Mouse (Mus musculus): ENCODE data around the gene Gm156.
"Not testable (repeated sequence)": the region's sequence is repeated elsewhere in the genome, so short reads cannot be mapped to it uniquely, and the experiment has no call there.

Gene Gm156

DNA sequence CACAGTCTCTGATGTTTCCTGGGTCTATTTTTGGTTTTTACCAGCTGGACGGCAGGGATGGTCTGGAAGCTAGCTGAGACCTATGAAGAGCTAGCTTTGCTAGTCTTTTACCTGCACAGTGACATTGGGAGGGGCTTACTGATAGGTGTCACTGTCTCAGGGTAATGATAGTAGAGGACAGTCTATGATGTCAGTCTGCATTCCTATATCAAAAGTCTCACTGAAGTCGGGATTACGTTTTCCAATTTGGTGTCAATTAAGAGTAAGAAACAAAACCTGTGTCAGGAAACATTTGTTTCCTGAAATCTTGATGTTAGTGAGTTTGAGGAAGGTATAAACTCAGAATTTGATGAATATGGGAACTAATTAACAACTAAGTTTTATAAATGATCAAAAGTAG, at the start of gene Gm156:
TSS of gene Gm156 (minus strand) at position 101 of the 400 bp plus-strand sequence.
- not testable (repeated sequence) for DNase-seq

DNA sequence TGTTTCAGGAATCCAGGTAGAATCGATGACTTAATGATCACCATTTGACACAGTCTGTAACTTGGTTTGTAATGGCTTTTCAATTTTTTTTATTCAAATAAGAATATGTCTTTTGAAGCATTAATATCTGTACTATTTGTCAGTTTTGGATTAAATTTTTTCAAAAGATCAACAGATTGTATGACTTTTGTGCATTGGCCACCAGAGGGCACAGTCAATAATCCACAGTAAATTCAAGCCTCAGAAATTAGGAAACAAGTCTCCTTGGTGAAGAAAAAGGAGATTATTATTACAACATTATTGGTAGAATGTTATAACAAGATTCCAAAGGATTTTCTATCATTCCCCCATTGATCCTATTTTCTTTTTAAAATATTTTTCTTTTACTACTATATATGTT, 41.5 kb upstream of the Gm156 start:
- peak; percentile 3 to 25 for DNase-seq

DNA sequence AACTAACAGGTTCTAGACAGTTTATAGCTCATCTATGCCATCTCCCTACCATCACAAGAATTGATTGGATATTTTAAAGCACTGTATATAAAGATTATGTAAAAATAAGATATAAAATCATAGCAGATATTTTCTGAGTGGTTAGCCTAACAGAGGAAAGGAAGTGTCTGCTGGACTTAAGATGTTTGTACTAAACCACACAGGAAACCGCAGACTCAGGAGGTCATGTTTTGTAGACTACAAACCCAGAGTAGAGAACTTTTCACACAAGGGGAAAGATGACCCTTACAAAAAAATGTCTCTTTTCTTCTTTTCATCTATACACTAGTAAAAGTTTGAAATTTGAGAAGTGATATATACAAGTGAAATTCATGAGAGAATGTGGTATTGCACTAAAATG, 39.9 kb upstream of the Gm156 start:
- DNase-seq = no peak

DNA sequence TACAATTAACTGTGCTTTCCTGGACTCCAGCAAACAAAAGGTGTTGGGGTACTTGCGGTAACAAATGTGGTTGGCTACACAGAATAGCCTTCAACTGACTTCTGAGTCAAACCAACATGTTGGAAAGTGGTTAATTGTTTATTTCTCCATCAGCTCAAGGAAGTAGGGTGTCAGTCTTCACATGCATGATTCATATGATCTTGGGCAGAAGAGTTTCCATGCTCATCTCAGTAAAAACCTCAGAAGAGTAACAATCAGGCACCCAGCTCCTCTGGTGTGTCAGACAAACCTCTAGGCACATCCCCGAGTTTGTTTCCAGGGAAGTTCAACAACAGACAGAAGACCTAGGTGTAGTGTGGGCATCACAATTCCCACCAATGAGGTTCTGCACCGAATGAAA, 33.7 kb upstream of the Gm156 start:
- DNase-seq = no peak

DNA sequence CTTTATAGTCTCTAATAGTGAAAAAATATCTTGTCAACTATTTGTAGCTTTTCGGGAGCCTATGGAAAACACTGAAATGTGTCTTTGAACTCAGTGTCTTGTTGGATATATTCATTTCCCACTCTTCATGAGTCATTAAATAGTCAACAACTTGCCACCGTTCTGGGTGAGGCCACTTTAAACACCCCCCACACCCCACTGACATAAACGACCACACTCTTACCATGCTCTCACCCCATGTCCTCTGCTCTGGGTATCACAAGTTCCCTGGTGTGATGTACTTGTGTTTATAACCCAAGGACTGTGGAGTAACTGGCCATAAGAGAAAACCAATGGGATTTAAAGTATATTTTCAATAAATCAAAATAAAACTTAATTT, 36.4 kb downstream of the Gm156 start:
- DNase-seq = no peak

DNA sequence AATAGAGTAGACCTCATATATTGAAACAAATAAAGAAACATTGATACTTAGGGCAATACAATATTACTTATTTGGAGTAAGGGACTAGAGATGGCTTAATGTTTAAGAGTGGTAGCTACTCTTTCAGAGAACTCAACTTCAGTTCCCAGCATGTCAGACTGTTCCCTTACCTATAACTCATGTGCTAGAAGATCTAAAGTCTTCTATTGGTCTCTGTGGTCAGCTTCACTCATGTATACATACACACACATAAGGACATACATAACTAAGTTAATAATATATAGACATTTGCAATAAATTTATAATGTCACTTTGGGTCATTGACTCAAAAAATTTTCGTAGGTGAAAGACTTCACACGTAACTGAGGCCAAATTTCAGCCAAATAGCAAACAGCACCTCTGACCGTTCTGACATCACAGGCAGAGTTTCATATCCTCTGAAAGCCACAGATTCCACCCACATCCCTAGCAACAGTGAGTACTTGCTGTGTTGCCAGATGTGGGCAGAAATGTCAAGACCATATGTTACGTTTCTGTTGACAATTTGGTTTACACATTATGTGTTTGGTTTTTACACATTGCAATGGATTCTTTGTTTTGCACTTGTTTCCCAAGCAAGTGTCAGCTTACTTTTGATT, 36.9 kb downstream of the Gm156 start:
- DNase-seq = peak; percentile 1 to 9

DNA sequence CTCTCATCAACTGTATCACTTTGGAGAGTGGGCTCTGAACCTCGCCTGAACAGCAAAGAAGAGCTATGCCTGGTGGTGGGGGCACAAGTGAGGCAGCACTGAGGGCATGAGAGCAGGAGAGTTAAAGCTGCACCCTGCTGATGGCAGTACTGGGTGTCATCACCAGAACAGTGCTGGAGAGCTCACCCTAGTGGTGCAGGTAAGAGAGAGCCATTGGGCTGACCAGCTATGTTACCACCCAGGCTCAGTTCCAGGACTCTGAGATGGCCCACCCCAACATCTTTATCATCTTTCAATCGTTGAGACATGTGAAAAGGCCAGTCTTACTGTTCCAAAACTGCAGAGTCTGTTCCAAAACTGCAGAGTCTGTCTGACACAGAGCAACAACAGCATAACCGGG, 37.9 kb downstream of the Gm156 start:
- DNase-seq = no peak

DNA sequence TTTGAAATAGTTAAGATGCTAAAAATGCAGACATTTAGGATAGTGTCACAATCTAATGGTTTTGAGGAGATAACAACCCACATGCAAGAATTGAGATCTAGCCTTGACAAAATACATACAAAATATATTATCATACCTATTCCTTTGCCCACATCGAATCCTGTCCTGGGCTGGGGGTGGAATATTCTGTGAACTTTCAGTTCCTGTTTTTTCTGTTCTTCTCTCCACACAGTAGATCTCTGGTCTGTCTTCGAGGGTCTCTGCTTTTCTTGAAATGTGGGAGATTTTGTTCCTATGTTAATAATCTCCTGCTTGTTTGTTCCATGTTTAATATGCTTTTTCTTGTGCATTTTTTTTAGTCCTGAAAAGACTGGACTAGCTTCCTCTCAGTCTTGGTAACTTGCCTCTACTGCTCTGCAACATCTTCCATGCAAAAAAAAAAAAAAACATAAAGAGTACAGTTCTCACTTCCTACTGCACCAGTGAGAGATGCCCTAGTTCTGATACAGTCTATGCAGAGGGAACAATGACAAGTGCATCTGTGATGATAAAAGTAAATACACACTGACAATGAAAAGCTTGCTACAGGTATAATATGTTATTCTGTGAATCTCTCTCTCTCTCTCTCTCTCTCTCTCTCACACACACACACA, 43.9 kb downstream of the Gm156 start, which contains the start of gene Klri2:
TSS of gene Klri2 (minus strand) at position 416 of the 653 bp plus-strand sequence.
- DNase-seq = no peak

DNA sequence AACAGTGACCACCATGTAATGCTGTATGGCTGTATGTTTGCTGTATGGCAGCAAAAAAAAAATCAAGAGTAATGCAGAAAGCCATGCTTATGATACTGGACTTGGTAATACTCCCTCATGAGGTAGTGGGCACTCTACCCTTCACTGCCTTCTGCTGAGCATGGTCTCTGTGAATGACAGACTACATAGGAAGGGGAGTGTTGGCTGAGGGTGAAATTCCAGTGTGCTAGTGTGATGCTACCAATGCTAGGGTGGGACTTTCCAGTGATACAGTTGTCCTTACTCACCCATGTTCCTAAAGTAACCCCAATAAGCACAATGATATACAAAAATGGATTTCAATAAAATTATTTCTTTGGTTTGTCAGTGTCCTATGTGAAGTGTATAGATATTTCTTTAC, 47.7 kb downstream of the Gm156 start:
- DNase-seq = no peak

DNA sequence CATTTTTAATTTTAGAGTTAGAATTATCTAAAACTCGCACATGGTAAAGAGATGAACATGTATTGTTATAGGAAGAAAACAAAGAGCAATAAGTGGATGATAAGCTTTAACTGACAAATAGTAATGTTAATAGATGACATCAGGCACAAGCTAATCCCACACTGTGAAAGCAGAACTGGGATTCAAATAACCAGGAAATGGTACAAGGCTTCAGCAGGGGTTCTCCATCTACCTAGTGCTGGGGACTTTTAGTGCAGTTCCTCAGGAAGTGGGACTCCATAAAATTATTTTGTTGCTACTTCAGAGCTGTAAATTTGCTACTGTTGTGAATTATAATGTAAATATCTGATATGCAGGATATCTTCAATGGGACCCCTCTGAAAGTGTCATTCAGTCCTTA, 56.8 kb downstream of the Gm156 start:
- no peak for DNase-seq

DNA sequence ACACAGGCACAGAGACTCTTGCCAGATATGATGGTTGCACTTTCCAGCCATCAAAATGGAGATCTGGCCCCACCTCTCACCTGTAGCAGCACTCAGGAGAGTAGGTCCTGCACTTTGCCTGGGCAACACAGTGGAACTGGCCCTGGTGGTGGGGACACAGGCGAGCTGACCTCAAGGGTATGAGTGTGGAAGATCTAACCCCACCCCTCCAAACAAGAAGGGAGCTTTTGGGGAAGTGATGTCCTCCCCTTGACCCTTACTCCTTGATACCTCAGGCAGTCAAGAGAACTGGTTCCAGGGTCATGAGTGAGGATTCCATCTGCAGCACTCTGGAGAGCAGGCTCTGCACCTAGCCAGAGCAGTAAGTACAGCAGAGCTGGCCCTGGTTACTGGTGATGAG, 62.7 kb downstream of the Gm156 start:
- DNase-seq = no peak

DNA sequence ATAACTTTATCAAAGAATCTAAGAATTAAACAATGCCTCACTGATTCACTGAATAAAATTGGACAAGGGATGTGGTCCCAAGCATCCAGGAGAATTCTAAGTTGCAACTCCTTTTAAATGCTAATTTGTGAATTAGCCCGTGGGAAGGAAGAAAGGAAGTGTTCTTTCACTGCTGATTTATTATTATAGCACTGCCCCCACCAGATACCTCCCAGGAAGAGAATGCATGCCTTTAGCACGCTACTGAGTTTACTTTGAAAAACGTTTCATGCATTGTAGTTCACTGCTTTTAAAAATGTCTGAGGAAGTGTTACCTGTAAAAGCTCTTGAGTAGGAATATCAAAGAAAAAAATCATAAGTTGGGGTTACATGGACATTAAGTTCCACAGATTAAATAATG, 63.6 kb downstream of the Gm156 start:
- DNase-seq = no peak

DNA sequence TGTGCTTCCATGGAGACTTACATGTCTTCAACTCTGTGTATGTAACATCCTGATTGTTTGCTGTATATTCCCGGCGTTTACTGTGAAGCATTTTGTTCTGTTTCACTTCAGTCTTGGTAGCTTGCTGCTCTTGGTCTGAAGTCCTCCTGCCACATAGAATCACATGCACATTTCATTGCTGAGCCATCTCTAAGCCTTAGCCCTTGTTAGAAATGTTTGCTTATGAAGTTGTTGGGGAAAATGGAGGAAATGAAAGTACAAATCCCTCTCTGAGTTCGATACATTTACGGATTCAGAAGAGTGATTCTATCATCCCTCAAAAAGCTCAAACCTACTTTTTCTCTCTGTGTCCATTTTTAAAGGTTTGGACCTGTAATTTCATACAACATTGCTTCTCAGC, 67.0 kb downstream of the Gm156 start, which contains the start of gene Klri1:
TSS of gene Klri1 (minus strand) at position 101 of the 400 bp plus-strand sequence.
- DNase-seq = no peak
